Mouse (Mus musculus) bone marrow, adult 2 months (tissue): ENCODE data around the gene Nosip.

Experiments
- CTCF ChIP-seq: fragments of 200-500 bp; IDR thresholded peaks from 2 replicates; pipeline ENCODE4 v1.5.1; 2011; ENCODE audit warnings: low read length, control low read depth; ENCODE audit not compliant: control insufficient read depth, insufficient read depth
- POLR2A ChIP-seq: fragments of 200-500 bp; IDR thresholded peaks from 2 replicates; pipeline ENCODE4 v1.6.1; 2011; ENCODE audit warnings: low read depth, mild to moderate bottlenecking, control low read depth, low read length, borderline replicate concordance; ENCODE audit not compliant: control insufficient read depth

- no peak for TF ChIP-seq POLR2A
- TF ChIP-seq CTCF = no peak
Measured at GRCm38 (mm10) chr7:45121966-45122365, 59.7 kb downstream of the Nosip start.
